Mouse (Mus musculus) heart, embryonic 12.5 days (tissue): ENCODE data around the gene Gm21788. TPM values are rescaled to one million over a fixed set of nuclear protein-coding genes. Genes with fewer than 3 reads are reported as not detected.
"Not testable (repeated sequence)": the region's sequence is repeated elsewhere in the genome, so short reads cannot be mapped to it uniquely, and the experiment has no call there.

Experiments used
- ATAC-seq: fragments of 200-750 bp; cut with Nextera tagmentation; 2 replicates; pipeline ENCODE4 v1.8.0; 2017; ENCODE audit warnings: moderate TSS enrichment, moderate library complexity; ENCODE audit not compliant: insufficient number of reproducible peaks, low FRiP score
- H3K27ac ChIP-seq: fragments of 300-500 bp; sonication (generic); 2 replicates; pipeline ENCODE4 v1.5.1; 2016; ENCODE audit warnings: mild to moderate bottlenecking, moderate library complexity; ENCODE audit not compliant: poor library complexity, severe bottlenecking
- H3K27me3 ChIP-seq: fragments of 300-500 bp; sonication (generic); replicated peaks from 2 replicates; pipeline ENCODE4 v1.6.1; 2016; ENCODE audit warnings: mild to moderate bottlenecking, moderate library complexity
- H3K36me3 ChIP-seq: fragments of 300-500 bp; sonication (generic); 2 replicates; pipeline ENCODE4 v1.6.1; 2016; ENCODE audit warnings: mild to moderate bottlenecking, moderate library complexity
- H3K4me1 ChIP-seq: fragments of 300-500 bp; sonication (generic); replicated peaks from 2 replicates; pipeline ENCODE4 v1.6.1; 2016; ENCODE audit warnings: mild to moderate bottlenecking
- H3K4me2 ChIP-seq: fragments of 300-500 bp; sonication (generic); 2 replicates; pipeline ENCODE4 v1.6.1; 2016; ENCODE audit warnings: mild to moderate bottlenecking, moderate library complexity
- H3K4me3 ChIP-seq: fragments of 300-500 bp; sonication (generic); 2 replicates; pipeline ENCODE4 v1.5.1; 2016; ENCODE audit warnings: mild to moderate bottlenecking
- H3K9ac ChIP-seq: fragments of 300-500 bp; sonication (generic); 2 replicates; pipeline ENCODE4 v1.6.1; 2016; ENCODE audit warnings: mild to moderate bottlenecking, moderate library complexity
- H3K9me3 ChIP-seq: fragments of 300-500 bp; sonication (generic); replicated peaks from 2 replicates; pipeline ENCODE4 v1.6.1; 2016; ENCODE audit warnings: mild to moderate bottlenecking, moderate library complexity
- WGBS: fragments of 180-500 bp; shearing (Covaris S2); methylation state at CpG from one replicate; pipeline ENCODE4 v1.1.7; 2016; 5-methylcytosine and 5-hydroxymethylcytosine counted together
- polyA plus RNA-seq: library from polyadenylated mRNA; unstranded; fragments of >200 nt; fragmentation: Nextera tagmentation; extraction: Ambion mirVana; gene quantifications from 2 replicates; pipeline ENCODE4 v1.2.1, GENCODE M21; 2016

Gene Gm21788
- polyA plus RNA-seq: not detected in 2 replicates

GRCm38 (mm10) chrY:7404710-7405109, at the start of gene Gm21788:
TSS of gene Gm21788 (plus strand) at chrY:7405010.
- H3K9ac ChIP-seq, ATAC-seq: not testable (repeated sequence)
- no CpG with 5 or more reads among the region's 3 CpGs for WGBS

More at GRCm38 (mm10) chrY:7404710-7405109, at the start of gene Gm21788:
- H3K4me3 ChIP-seq, H3K4me2 ChIP-seq, H3K27me3 ChIP-seq, H3K36me3 ChIP-seq, H3K27ac ChIP-seq, H3K4me1 ChIP-seq, H3K9me3 ChIP-seq: not testable (repeated sequence)

Other genes with a start within 250 kb of the Gm21788 start
- gene Gm21244, start 235.7 kb upstream of the Gm21788 start, polyA plus RNA-seq: not detected in 2 replicates
- gene Gm28998, start 151.2 kb upstream of the Gm21788 start, polyA plus RNA-seq: not detected in 2 replicates
- gene Gm20826, start 233.5 kb downstream of the Gm21788 start, polyA plus RNA-seq: not detected in 2 replicates